ENCODE assay signal across 8 mouse cellular contexts in the genomic region with DNA sequence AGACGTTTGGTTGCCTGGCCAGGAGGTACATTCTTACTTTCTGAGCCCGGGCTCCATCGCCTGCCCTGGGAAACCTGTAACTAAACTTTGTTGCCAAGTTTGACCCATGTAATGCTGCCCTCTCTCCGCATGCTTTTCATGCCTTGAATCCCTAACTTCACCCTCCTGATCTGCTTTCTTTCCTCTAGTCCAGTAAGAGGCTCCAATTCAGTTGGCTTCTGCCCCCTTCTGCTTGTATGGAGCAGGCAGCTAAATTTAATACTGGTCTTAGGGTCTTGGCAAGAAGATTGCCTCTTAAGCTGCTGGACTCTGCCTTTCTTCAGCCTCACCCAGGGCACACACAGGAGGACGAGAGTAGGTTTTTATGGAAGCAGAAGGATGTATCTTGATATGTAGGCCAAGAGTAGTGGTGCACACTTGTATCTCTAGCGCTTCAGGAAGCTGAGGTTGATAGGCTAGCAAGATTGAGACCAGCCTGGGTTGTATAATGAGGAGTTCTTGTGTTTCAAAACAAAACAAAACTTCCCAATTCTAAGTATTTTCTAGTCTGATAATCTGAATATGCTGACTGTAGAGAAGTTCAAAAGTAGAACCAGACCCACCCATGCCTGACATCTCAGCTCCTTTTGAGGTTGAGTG. TPM values are rescaled to one million over a fixed set of nuclear protein-coding genes. Genes with fewer than 3 reads are reported as not detected.
DNase-seq lines count a peak whose midpoint lies in the region; ATAC-seq and TF ChIP-seq lines count a peak whose summit lies in the region.

No protein-coding gene starts in this region.

- H3K4me2 ChIP-seq in hindbrain, postnatal 0 days (ENCODE audit: low read depth, low read length): peak overlapping the region; percentile 84
- peak overlapping the region; percentile 81 for H3K4me2 ChIP-seq in midbrain, postnatal 0 days (ENCODE audit: low read depth, low read length, poor library complexity, severe bottlenecking)

- DNase-seq in layer of hippocampus, adult 2 months (ENCODE audit: low spot score in 2 of 2): no peak
- DNase-seq in layer of hippocampus, adult 9-10 months (ENCODE audit: low spot score): no peak
- peak; percentile 28 for DNase-seq in c-Kit-positive CD71-positive TER-119-positive erythroid progenitor cells, embryonic 14.5 days (ENCODE audit: low spot score)
- no peak for DNase-seq in hindbrain, postnatal 0 days (ENCODE audit: low spot score)
- DNase-seq in midbrain, postnatal 0 days (ENCODE audit: low spot score): no peak
- DNase-seq in frontal cortex, postnatal 14 days (ENCODE audit: low spot score in 2 of 2): no peak
- DNase-seq in layer of hippocampus, adult 9-11 months: no peak
- no peak for DNase-seq in right cerebral cortex, adult 18-20 months

- WGBS in hindbrain, postnatal 0 days: 24% methylated on average over 6 of the region's 6 CpGs
- WGBS in midbrain, postnatal 0 days: 32% methylated on average over 6 of the region's 6 CpGs

- peaks cover 34% of the 10 kb centered on the region for H3K4me1 ChIP-seq in hindbrain, postnatal 0 days (ENCODE audit: insufficient read depth, low read length)
- H3K4me1 ChIP-seq in midbrain, postnatal 0 days (ENCODE audit: insufficient read depth, low read length): peaks cover 17% of the 10 kb centered on the region

- H3K4me3 ChIP-seq in layer of hippocampus, adult 2 months: peak overlapping the region; percentile 66
- peak overlapping the region; percentile 50 for H3K4me3 ChIP-seq in hindbrain, postnatal 0 days (ENCODE audit: low read length)
- H3K4me3 ChIP-seq in midbrain, postnatal 0 days (ENCODE audit: low read depth, low read length): peak overlapping the region; percentile 49

- H3K27me3 ChIP-seq in hindbrain, postnatal 0 days (ENCODE audit: insufficient read depth, low read length): no peaks in the 10 kb centered on the region
- H3K27me3 ChIP-seq in midbrain, postnatal 0 days (ENCODE audit: insufficient read depth, low read length): no peaks in the 10 kb centered on the region

- H3K36me3 ChIP-seq in hindbrain, postnatal 0 days (ENCODE audit: insufficient read depth, low read length): no peaks in the 10 kb centered on the region
- no peaks in the 10 kb centered on the region for H3K36me3 ChIP-seq in midbrain, postnatal 0 days (ENCODE audit: insufficient read depth, low read length)

- peak overlapping the region; percentile 98 for H3K27ac ChIP-seq in layer of hippocampus, adult 2 months
- H3K27ac ChIP-seq in hindbrain, postnatal 0 days: peak overlapping the region; percentile 88
- peak overlapping the region; percentile 84 for H3K27ac ChIP-seq in midbrain, postnatal 0 days (ENCODE audit: low read depth, low read length)

- H3K9me3 ChIP-seq in hindbrain, postnatal 0 days (ENCODE audit: low read length): no peaks in the 10 kb centered on the region
- no peaks in the 10 kb centered on the region for H3K9me3 ChIP-seq in midbrain, postnatal 0 days (ENCODE audit: low read length)

- no peak; the same call in 1 of the 2 replicates for TF ChIP-seq CTCF in layer of hippocampus, adult 2 months (conservative IDR thresholded peaks at IDR 0.05)
- peak; percentile 37 for TF ChIP-seq CTCF in hindbrain, postnatal 0 days (IDR thresholded peaks at IDR 0.05; ENCODE audit: low read depth)
- TF ChIP-seq CTCF in midbrain, postnatal 0 days (IDR thresholded peaks at IDR 0.05): peak; percentile 40

- ATAC-seq in hindbrain, postnatal 0 days: no peak
- no peak for ATAC-seq in midbrain, postnatal 0 days (ENCODE audit: low FRiP score)

- peak overlapping the region; percentile 65 for H3K9ac ChIP-seq in hindbrain, postnatal 0 days (replicated peaks; ENCODE audit: low read length)
- H3K9ac ChIP-seq in midbrain, postnatal 0 days (replicated peaks; ENCODE audit: low read length, poor library complexity, severe bottlenecking): peak overlapping the region; percentile 61

RNA-seq across cellular contexts. Expression of gene Rai1, which starts 10.9 kb away (rescaled TPM):
- 10 to 100 TPM; 78.1 to 89.7 TPM for total RNA-seq in layer of hippocampus, adult 2 months (2021)
- total RNA-seq in hindbrain, postnatal 0 days (2014; rRNA removed): 70.0 and 90.2 TPM in 2 replicates
- polyA plus RNA-seq in hindbrain, postnatal 0 days (2015; fragmentation: Nextera tagmentation; extraction: Ambion mirVana): 20.8 and 24.9 TPM in 2 replicates
- 50.7 and 66.8 TPM in 2 replicates for total RNA-seq in midbrain, postnatal 0 days (2014; rRNA removed)
- 20.1 and 22.0 TPM in 2 replicates for polyA plus RNA-seq in midbrain, postnatal 0 days (2015; fragmentation: Nextera tagmentation; extraction: Ambion mirVana)
